Mouse (Mus musculus): ENCODE results near the gene Slc3a2. TPM values are rescaled to one million over a fixed set of nuclear protein-coding genes. Genes with fewer than 3 reads are reported as not detected.

Gene Slc3a2
- polyA plus RNA-seq, 1 experiment from 2014 or later = 120 TPM

DNA sequence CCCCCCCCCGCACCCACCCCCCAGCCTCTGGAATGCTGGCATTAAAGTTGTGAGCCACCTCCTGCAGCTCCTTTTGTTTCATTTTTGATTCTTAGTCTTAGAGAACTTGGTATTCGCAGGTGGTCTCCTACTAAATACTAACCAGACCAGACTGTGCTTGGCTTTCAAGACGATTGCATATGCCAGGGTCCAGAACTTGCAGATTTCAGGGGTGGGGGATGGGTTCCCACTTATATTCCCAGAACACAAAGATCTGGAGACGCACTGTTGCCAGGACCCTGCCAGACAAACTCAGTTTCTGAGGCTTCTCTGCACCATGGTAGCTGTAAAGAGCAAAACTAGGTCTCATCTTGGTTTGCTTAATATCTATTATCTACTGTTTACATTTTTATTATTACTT, 19.6 kb downstream of the Slc3a2 start:
- H3K9ac ChIP-seq (replicated peaks; ENCODE audit: low read length) = no peak overlapping the region
- no peaks in the 10 kb centered on the region for H3K4me1 ChIP-seq (ENCODE audit: control insufficient read depth, insufficient read depth, low read length)
- H3K27me3 ChIP-seq (ENCODE audit: control insufficient read depth, insufficient read depth, low read length) = no peaks in the 10 kb centered on the region
- H3K27ac ChIP-seq (replicated peaks; ENCODE audit: low read depth, low read length) = no peak overlapping the region
- DNase-seq (ENCODE audit: low spot score) (no peak), ATAC-seq (replicated peaks; ENCODE audit: insufficient number of reproducible peaks, low FRiP score, low TSS enrichment, low read depth) (no peak)
- WGBS = 69% methylated on average over 3 of the region's 4 CpGs
- H3K4me2 ChIP-seq (ENCODE audit: low read depth, low read length) = no peak overlapping the region
- peaks cover 5% of the 10 kb centered on the region for H3K36me3 ChIP-seq (replicated peaks; ENCODE audit: control insufficient read depth, insufficient read depth, low read depth, low read length)
- H3K9me3 ChIP-seq (replicated peaks; ENCODE audit: control insufficient read depth, low read length) = no peaks in the 10 kb centered on the region
- H3K4me3 ChIP-seq (ENCODE audit: low read depth, low read length) = no peak overlapping the region

DNA sequence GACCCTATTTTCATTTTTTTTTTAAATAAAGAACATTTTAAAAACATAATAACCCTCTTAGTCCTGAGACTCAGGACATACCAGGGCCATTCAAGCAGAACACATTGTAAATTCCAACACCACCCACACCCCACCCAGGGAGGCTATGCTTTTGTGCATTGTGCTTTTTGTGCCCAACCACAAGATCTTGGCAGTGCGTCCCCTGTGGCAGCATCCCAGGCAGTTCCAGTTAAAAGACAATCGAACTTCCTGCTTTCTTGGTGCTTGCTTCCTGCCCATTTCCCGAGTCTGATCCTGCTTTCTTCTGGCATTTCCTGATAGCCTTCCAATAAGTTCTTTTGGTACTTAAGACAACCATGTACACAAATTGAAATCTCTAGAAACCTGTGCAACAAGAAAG, 20.7 kb downstream of the Slc3a2 start:
- DNase-seq (ENCODE audit: low spot score) (no peak), ATAC-seq (replicated peaks; ENCODE audit: insufficient number of reproducible peaks, low FRiP score, low TSS enrichment, low read depth) (no peak)
- Histone ChIP-seq H3K9ac (replicated peaks; ENCODE audit: low read length) (no peak overlapping the region), H3K4me1 (ENCODE audit: control insufficient read depth, insufficient read depth, low read length) (no peaks in the 10 kb centered on the region), H3K27me3 (ENCODE audit: control insufficient read depth, insufficient read depth, low read length) (no peaks in the 10 kb centered on the region), H3K9me3 (replicated peaks; ENCODE audit: control insufficient read depth, low read length) (no peaks in the 10 kb centered on the region), H3K4me3 (ENCODE audit: low read depth, low read length) (no peak overlapping the region), H3K4me2 (ENCODE audit: low read depth, low read length) (no peak overlapping the region), H3K27ac (replicated peaks; ENCODE audit: low read depth, low read length) (no peak overlapping the region), H3K36me3 (replicated peaks; ENCODE audit: control insufficient read depth, insufficient read depth, low read depth, low read length) (no peaks in the 10 kb centered on the region)
- WGBS = 50% methylated on average over 3 of the region's 3 CpGs

DNA sequence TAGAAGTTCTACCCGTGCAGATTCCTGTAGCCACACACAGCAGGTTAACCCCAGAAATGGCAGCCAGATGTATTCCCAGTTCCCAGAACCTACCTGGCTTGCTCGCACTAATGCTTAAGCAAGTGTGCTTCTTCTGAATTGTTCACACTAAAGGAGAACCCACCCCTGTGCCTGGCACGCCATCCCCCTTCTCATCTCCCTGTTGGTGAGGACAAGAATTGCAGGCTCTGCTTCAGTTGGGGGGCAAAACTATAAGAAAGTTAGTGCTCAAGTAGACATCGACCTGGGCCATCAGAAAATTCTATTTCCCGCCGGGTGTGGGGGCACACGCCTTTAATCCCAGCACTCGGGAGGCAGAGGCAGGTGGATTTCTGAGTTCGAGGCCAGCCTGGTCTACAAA, 23.5 kb downstream of the Slc3a2 start:
- Histone ChIP-seq H3K27ac (replicated peaks; ENCODE audit: low read depth, low read length) (no peak overlapping the region), H3K9me3 (replicated peaks; ENCODE audit: control insufficient read depth, low read length) (no peaks in the 10 kb centered on the region), H3K27me3 (ENCODE audit: control insufficient read depth, insufficient read depth, low read length) (no peaks in the 10 kb centered on the region), H3K36me3 (replicated peaks; ENCODE audit: control insufficient read depth, insufficient read depth, low read depth, low read length) (no peaks in the 10 kb centered on the region), H3K4me2 (ENCODE audit: low read depth, low read length) (no peak overlapping the region), H3K4me3 (ENCODE audit: low read depth, low read length) (no peak overlapping the region), H3K9ac (replicated peaks; ENCODE audit: low read length) (no peak overlapping the region), H3K4me1 (ENCODE audit: control insufficient read depth, insufficient read depth, low read length) (no peaks in the 10 kb centered on the region)
- no peak for DNase-seq (ENCODE audit: low spot score)
- no peak for ATAC-seq (replicated peaks; ENCODE audit: insufficient number of reproducible peaks, low FRiP score, low TSS enrichment, low read depth)
- 81% methylated on average over 9 of the region's 9 CpGs for WGBS

DNA sequence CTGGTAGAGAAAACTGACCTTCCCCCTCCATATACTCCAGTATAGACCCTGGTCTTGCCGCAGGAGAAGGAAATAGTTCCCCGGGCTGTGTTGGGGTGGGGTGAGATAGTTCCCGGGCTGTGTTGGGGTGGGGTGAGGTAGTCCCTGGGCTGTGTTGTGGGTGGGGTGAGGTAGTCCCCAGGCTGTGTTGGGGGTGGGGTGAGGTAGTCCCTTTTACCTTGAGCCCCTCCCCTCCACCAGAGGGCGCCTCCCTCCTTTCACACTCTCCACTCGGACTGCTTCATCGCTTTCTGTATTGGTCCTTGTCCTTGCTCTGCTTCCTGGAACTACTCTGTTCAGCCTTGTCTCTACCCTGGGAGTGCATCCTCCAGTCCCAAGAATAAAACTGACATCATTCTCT, 27.8 kb downstream of the Slc3a2 start:
- ATAC-seq (replicated peaks; ENCODE audit: insufficient number of reproducible peaks, low FRiP score, low TSS enrichment, low read depth) = peak; percentile 60
- WGBS = 57% methylated on average over 6 of the region's 6 CpGs

DNA sequence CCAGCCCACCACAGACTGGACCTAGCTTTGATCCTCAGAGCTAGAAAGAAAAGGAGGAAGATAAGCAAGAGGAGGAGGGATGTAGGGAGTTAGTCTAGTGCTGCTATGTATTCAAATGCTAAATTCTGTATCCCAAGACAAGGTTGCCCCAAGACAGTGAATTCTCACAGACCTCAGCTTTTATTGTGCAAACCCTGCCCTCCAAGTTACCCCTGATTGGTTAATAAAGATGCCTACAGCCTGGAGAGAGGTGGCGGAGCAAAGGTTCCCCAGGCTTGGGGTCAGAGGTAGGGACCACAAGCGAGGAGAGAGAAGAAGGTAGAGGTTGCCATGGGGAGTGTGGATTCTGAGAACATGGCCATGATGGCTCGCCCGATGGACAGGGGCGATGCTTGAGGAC, 30.4 kb downstream of the Slc3a2 start:
- WGBS = 68% methylated on average over 5 of the region's 5 CpGs
- Histone ChIP-seq H3K4me3 (ENCODE audit: low read depth, low read length) (no peak overlapping the region), H3K36me3 (replicated peaks; ENCODE audit: control insufficient read depth, insufficient read depth, low read depth, low read length) (no peaks in the 10 kb centered on the region), H3K9ac (replicated peaks; ENCODE audit: low read length) (no peak overlapping the region), H3K9me3 (replicated peaks; ENCODE audit: control insufficient read depth, low read length) (no peaks in the 10 kb centered on the region), H3K27ac (replicated peaks; ENCODE audit: low read depth, low read length) (no peak overlapping the region), H3K27me3 (ENCODE audit: control insufficient read depth, insufficient read depth, low read length) (no peaks in the 10 kb centered on the region), H3K4me1 (ENCODE audit: control insufficient read depth, insufficient read depth, low read length) (no peaks in the 10 kb centered on the region), H3K4me2 (ENCODE audit: low read depth, low read length) (no peak overlapping the region)
- no peak for DNase-seq (ENCODE audit: low spot score)
- no peak for ATAC-seq (replicated peaks; ENCODE audit: insufficient number of reproducible peaks, low FRiP score, low TSS enrichment, low read depth)

More for the DNA sequence above, 27.8 kb downstream of the Slc3a2 start:
- no peaks in the 10 kb centered on the region for H3K4me1 ChIP-seq (ENCODE audit: control insufficient read depth, insufficient read depth, low read length)
- no peak overlapping the region for H3K27ac ChIP-seq (replicated peaks; ENCODE audit: low read depth, low read length)
- H3K9ac ChIP-seq (replicated peaks; ENCODE audit: low read length) = no peak overlapping the region
- no peaks in the 10 kb centered on the region for H3K27me3 ChIP-seq (ENCODE audit: control insufficient read depth, insufficient read depth, low read length)
- no peak overlapping the region for H3K4me3 ChIP-seq (ENCODE audit: low read depth, low read length)
- H3K4me2 ChIP-seq (ENCODE audit: low read depth, low read length) = no peak overlapping the region
- no peaks in the 10 kb centered on the region for H3K36me3 ChIP-seq (replicated peaks; ENCODE audit: control insufficient read depth, insufficient read depth, low read depth, low read length)
- DNase-seq (ENCODE audit: low spot score) = peak; percentile 29
- no peaks in the 10 kb centered on the region for H3K9me3 ChIP-seq (replicated peaks; ENCODE audit: control insufficient read depth, low read length)

DNA sequence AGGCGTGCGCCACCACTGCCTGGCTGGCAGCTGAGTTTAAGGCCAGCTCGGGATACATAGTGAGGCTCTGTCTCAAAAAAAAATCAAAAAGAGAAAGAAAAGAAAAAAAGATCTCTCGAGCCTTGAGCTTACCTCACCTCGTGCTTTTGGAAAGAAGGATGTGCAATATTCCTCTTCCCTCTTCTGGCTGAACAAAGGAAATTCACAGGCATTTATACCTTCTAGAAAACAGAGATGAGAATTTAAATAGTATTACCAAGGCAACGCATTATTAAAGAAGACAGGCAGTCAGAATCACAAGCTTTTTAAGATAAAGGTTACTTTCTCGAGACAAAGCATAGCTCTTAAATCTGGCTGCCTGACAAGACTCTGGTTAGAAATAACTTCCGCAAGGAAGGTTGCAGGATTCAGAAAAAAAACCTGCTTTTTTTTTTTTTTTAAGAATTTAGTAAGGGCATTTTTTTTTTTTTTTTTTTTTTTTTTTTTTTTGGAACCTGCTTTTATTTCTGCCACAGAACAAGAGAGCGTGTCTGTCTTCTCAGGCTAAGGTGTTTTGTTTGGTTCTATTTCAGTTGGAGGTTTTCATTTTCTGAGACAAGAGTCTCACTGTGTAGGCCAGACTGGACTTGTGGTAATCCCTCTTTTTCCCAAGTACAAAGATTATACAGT, 31.2 kb downstream of the Slc3a2 start:
- Histone ChIP-seq H3K27ac (replicated peaks; ENCODE audit: low read depth, low read length) (no peak overlapping the region), H3K36me3 (replicated peaks; ENCODE audit: control insufficient read depth, insufficient read depth, low read depth, low read length) (no peaks in the 10 kb centered on the region), H3K27me3 (ENCODE audit: control insufficient read depth, insufficient read depth, low read length) (no peaks in the 10 kb centered on the region), H3K9ac (replicated peaks; ENCODE audit: low read length) (no peak overlapping the region), H3K9me3 (replicated peaks; ENCODE audit: control insufficient read depth, low read length) (no peaks in the 10 kb centered on the region), H3K4me3 (ENCODE audit: low read depth, low read length) (no peak overlapping the region), H3K4me2 (ENCODE audit: low read depth, low read length) (no peak overlapping the region), H3K4me1 (ENCODE audit: control insufficient read depth, insufficient read depth, low read length) (no peaks in the 10 kb centered on the region)
- DNase-seq (ENCODE audit: low spot score) (no peak), ATAC-seq (replicated peaks; ENCODE audit: insufficient number of reproducible peaks, low FRiP score, low TSS enrichment, low read depth) (no peak)
- WGBS = 69% methylated on average over 9 of the region's 9 CpGs

DNA sequence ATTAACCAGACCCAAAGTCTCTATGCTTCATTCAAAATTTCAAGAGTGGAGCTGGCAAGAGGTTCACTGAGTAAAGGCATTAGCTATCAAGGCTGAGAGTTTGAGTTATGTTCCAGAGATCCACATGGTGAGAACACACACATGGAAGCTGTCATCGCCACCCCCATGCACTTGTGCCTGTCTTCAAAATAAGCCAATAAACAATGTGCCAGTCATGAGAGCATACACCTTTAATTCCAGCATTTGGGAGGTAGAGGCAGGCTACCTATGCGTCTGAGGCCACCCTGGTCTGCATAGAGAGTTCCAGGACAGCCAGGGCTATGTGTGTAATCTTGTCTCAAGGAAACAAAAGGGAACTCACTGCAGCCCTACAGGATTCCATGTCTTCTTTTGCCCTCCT, 39.5 kb downstream of the Slc3a2 start:
- 73% methylated on average over 2 of the region's 2 CpGs for WGBS
- no peaks in the 10 kb centered on the region for H3K9me3 ChIP-seq (replicated peaks; ENCODE audit: control insufficient read depth, low read length)
- ATAC-seq (replicated peaks; ENCODE audit: insufficient number of reproducible peaks, low FRiP score, low TSS enrichment, low read depth) (no peak), DNase-seq (ENCODE audit: low spot score) (no peak)
- H3K9ac ChIP-seq (replicated peaks; ENCODE audit: low read length) = no peak overlapping the region
- H3K27me3 ChIP-seq (ENCODE audit: control insufficient read depth, insufficient read depth, low read length) = no peaks in the 10 kb centered on the region
- H3K36me3 ChIP-seq (replicated peaks; ENCODE audit: control insufficient read depth, insufficient read depth, low read depth, low read length) = no peaks in the 10 kb centered on the region
- H3K4me3 ChIP-seq (ENCODE audit: low read depth, low read length) = no peak overlapping the region
- 0 out of 2 replicates have a peak, but pooled peaks cover 2% of the 10 kb centered on the region for H3K4me1 ChIP-seq (ENCODE audit: control insufficient read depth, insufficient read depth, low read length)
- no peak overlapping the region for H3K27ac ChIP-seq (replicated peaks; ENCODE audit: low read depth, low read length)
- H3K4me2 ChIP-seq (ENCODE audit: low read depth, low read length) = no peak overlapping the region

DNA sequence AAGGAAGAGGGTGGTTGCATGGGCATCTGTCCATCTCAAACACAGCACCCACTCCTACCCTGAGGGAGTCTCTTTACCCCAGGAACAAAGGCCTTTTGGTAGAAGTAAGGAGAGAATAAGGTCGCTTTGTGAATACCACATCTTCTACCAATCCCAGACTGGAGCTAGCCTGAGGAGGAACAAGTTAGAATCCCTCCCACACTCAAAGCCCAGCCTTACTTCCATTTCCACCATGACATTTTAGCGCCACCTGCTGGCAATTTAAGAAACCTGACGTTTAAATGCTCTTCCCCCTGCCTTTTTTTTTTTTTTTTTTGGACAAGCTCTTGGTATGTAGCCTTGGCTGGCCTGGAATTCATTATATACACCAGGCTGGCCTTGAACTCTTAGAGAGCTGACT, 40.2 kb downstream of the Slc3a2 start:
- Histone ChIP-seq H3K4me1 (ENCODE audit: control insufficient read depth, insufficient read depth, low read length) (0 out of 2 replicates have a peak, but pooled peaks cover 2% of the 10 kb centered on the region), H3K4me2 (ENCODE audit: low read depth, low read length) (no peak overlapping the region), H3K27ac (replicated peaks; ENCODE audit: low read depth, low read length) (no peak overlapping the region), H3K9me3 (replicated peaks; ENCODE audit: control insufficient read depth, low read length) (no peaks in the 10 kb centered on the region), H3K27me3 (ENCODE audit: control insufficient read depth, insufficient read depth, low read length) (no peaks in the 10 kb centered on the region), H3K9ac (replicated peaks; ENCODE audit: low read length) (no peak overlapping the region), H3K36me3 (replicated peaks; ENCODE audit: control insufficient read depth, insufficient read depth, low read depth, low read length) (no peaks in the 10 kb centered on the region), H3K4me3 (ENCODE audit: low read depth, low read length) (no peak overlapping the region)
- DNase-seq (ENCODE audit: low spot score) (peak; percentile 92), ATAC-seq (replicated peaks; ENCODE audit: insufficient number of reproducible peaks, low FRiP score, low TSS enrichment, low read depth) (peak; percentile 68)
- WGBS = 2% methylated on average over 3 of the region's 3 CpGs
